Mouse (Mus musculus) yolk sac, embryonic 10.5 days (tissue): ENCODE results near the gene Tsen34.
"Not testable (repeated sequence)": the region's sequence is repeated elsewhere in the genome, so short reads cannot be mapped to it uniquely, and the experiment has no call there.

Experiments
- DNase-seq: peaks from one replicate; pipeline ENCODE4 v3.0.0-alpha.2; 2017; ENCODE audit warnings: low spot score

The Tsen34 gene

GRCm38 (mm10) chr7:3691919-3692318 is 744 bp upstream of the Tsen34 start:
- DNase-seq, result no peak

- DNase-seq, result peak; percentile 98
Observed at GRCm38 (mm10) chr7:3692987-3693808, 535 bp downstream of the Tsen34 start, which contains the start of gene Mboat7. Gene Mboat7 (minus strand): TSS chr7:3693523.

GRCm38 (mm10) chr7:3693809-3694075 is 1.1 kb downstream of the Tsen34 start:
- no peak for DNase-seq

- DNase-seq, result peak; percentile 91
Observed at GRCm38 (mm10) chr7:3694076-3694948, 1.6 kb downstream of the Tsen34 start.

DNA sequence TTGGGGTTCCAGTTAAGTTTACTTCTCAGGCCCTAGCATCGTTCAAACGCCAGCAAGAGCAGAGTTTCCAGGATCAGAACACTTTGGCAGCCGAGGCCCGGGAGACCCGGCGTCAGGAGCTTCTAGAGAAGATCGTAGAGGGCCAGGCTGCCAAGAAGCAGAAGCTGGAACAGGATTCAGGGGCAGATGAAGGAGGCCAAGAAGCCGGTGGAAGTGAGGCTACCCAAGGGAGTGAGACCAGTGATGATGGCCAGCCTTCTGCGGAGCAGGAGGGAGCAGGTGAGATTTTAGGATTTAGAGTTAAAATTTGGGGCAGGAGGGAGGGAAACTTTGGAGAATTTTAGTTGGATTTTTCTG is 2.3 kb downstream of the Tsen34 start:
- not testable (repeated sequence) for DNase-seq

GRCm38 (mm10) chr7:3698471-3698870 is 5.8 kb downstream of the Tsen34 start:
- no peak for DNase-seq

GRCm38 (mm10) chr7:3703148-3703878 is 10.7 kb downstream of the Tsen34 start:
- no peak for DNase-seq

DNA sequence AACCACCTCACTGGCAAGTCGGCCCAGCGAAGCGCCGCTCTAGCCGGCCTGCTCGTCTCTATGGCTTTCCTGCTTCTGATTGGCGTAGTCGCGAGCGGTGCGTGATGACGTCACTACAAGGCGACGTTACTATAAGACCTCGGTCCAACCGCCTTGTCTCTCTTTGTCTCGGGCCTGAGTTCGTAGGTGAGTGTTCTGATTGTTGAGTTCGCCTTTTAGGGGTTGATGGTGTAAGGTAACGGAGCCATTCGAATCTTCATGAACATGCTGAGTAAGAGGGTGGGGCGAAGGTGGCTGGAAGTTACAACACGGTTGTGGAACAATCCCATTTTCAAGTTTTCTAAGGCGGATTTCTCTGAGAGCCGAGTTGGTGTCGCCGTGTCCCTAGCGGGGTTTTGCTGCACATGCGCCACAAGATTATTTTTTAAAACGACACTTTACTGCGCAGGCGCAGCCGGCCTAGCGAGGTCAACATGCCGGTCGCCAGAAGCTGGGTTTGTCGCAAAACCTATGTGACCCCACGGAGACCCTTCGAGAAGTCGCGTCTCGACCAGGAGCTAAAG is 11.3 kb downstream of the Tsen34 start, which contains the start of gene Rps9:
Gene Rps9 (plus strand): TSS at position 115 of the 563 bp plus-strand sequence.
- peak; percentile 96 for DNase-seq

- no peak for DNase-seq
Observed at GRCm38 (mm10) chr7:3704475-3704874, 11.8 kb downstream of the Tsen34 start.

- DNase-seq, result not testable (repeated sequence)
Observed at GRCm38 (mm10) chr7:3705461-3705860, 12.8 kb downstream of the Tsen34 start.

- DNase-seq, result no peak
Observed at GRCm38 (mm10) chr7:3705911-3706310, 13.2 kb downstream of the Tsen34 start.

DNA sequence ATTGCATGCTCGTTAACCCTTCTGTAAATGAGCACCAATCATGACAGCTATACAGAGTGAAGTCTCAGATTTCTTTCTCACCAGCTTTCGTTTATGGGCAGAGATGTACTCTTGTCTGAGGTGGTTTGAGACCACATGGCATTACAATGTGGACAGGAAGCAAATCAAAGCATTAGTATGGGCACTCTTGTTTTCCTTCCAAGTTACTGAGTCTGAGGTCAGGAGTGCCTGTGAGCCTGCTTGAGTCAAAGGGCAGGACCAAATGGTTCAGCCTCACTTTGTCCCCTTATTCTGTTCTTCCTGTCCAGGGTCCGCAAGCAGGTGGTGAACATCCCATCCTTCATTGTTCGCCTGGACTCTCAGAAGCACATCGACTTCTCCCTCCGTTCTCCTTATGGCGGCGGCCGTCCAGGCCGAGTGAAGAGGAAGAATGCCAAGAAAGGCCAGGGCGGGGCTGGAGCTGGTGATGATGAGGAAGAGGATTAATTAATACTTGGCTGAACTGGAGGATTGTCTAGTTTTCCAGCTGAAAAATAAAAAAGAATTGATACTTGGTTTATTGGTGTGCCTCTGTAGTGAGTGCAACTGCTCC is 13.8 kb downstream of the Tsen34 start:
- no peak for DNase-seq

DNA sequence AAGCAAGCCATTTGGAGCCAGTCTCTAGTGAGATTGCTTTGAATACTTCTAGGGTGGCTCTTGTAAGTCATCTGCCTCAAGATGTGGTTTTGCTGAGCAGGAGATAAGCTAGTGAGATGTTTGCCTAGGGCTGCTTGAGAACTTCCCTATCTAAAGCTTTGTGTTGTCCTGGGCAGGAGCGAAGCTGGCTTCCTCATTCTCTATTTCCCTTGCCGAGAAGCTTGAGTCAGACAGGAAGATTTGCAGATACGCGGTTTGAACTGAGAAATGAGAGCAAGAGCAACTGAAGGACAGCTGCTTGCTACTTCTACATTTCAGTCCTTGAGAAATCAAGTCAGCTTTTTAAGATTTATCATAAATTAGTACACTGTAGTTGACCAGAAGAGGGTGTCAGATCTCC is 14.4 kb downstream of the Tsen34 start:
- no peak for DNase-seq

DNA sequence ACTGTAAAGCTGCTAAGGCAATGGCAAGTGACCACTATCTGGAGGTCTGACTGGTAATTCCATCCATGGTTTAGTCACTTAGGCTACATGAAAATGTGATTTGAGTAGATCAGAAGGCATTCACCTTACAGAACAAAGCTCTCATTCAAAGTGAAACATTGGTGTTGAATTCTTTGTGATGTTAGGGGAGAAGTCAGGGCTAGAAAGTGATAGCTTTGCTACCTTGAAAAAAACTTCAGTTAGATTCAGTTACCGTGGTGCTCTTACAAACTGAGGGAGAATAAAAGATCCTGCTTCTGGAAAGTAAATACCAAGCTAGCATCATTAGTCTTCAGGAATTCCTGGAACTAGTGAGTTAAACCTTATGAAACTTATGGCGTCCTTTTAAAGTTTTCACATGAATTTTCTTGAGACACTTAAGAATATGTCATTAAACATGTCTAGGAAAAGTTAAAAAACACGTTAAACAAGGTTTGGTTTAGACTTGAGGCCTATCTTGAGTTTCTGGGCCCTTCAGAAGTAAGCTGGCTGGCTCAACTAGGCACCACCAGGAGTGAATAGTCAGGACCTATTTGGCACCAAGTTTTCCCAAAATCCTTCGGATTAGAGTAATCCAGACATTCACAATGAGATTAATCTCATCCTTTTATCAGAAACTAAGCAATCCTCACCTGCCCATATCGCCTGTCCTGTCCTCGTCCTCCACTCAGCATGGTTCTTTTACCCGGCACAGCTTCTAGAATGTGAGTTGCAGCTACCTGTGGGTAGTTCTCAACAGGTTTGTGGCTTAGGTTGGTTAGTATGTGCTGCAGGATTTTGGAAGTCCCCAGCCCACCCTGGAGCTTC is 15.1 kb downstream of the Tsen34 start:
- peak; percentile 32 for DNase-seq

DNA sequence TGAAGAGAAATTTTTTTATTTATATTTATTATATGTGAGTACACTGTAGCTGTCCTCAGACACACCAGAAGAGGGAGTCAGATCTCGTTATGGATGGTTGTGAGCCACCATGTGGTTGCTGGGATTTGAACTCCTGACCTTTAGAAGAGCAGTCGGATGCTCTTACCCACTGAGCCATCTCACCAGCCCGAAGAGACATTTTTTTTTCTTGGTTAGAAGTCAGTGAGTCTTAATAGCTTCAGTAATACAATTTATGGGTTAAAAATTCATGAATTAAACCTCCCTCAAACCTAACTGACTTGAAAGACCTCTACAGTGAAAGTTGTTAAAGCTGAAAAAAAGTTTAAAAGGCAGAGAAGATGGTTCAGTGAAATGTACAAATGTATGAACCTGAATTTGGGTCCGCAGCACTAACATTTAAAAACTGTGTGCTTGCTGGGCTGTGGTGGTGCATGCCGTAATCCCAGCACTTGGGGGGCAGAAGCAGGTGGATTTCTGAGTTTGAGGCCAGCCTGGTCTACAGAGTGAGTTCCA is 15.9 kb downstream of the Tsen34 start:
- not testable (repeated sequence) for DNase-seq

DNA sequence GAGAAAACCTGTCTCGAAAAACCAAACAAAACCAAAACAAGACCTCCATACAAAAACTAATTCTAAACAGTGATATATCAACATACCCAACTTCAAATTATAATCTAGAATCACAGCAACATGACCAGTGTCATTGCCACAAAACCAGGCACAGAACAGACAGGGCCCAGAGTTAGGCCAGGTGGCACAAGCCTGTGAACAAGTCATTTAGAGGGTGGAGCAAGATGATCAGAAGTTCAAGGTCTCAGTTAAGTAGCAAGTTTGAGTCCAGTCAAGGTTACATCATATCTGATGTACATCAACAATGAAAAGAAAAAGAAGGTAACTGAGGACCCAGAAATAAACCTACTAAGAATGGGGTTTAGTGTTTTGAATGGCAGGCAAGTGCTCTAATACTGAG is 16.3 kb downstream of the Tsen34 start:
- DNase-seq, result no peak

GRCm38 (mm10) chr7:3712264-3712942 is 19.7 kb downstream of the Tsen34 start:
- no peak for DNase-seq

DNA sequence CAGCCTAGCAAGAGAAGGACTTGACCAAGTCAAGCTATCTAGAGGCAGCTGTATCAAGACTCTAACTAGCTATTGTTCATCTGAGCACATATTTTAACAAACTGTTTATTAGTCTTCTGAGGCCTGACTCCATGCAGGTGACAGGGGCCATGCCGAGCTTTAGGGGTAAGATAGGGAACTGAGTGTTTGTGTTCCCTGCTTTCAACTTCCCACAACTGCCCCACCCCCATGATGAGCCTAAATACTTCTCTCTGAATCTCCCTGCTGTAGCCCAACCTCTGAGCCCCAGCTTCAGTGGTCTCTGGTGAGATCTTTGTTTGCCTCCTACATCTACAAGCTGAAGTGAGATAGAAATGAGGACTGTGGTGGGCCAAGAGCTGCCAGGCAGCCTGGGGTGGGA is 22.6 kb downstream of the Tsen34 start:
- DNase-seq, result no peak

DNA sequence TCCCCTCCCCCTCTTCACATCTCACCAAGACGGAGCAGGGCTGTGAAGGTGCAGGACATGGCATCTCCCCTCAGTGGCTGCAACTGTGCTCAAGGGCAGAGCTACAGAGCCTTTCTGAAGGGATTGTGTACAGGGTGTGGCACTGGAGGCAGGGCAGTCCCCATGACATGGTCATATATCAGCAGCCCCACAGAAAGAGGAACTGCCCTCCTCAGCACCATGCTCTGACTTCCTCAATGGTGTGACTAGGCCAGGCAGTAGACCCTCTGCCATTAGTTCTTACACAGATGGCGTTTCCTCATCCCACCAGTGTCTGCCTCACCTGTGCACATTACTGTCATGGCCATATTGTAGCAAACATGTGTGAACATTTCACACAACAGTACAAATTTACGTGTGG is 27.6 kb downstream of the Tsen34 start, which contains the start of gene Pirb:
Gene Pirb (minus strand): TSS at position 124 of the 400 bp plus-strand sequence.
- not testable (repeated sequence) for DNase-seq

- DNase-seq, result not testable (repeated sequence)
Observed at GRCm38 (mm10) chr7:3725459-3725858, 32.8 kb downstream of the Tsen34 start.
